Mouse (Mus musculus): ENCODE data around the gene Diaph3.
"Not testable (repeated sequence)": the region's sequence is repeated elsewhere in the genome, so short reads cannot be mapped to it uniquely, and the experiment has no call there.

Gene Diaph3

DNA sequence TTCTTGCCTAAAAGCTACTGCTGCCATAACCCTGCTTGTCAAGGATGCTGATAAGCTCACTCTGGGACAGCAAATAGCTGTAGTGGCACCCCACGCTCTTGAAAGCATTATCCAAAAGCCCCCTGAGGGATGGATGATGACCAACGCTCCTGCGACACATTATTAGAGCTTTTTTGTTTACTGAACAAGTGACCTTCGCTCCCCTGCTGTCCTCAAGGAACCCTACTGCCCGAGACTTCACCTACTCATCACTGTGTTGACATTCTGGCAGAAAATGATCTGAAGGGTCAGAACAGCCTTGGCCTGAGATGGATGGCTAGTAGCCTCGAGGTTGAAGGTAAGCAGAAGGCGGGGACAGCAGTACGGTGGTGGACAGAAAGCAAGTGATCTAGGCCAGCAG, 56.1 kb downstream of the Diaph3 start:
- not testable (repeated sequence) for DNase-seq (ENCODE audit: low spot score in 2 of 2)

DNA sequence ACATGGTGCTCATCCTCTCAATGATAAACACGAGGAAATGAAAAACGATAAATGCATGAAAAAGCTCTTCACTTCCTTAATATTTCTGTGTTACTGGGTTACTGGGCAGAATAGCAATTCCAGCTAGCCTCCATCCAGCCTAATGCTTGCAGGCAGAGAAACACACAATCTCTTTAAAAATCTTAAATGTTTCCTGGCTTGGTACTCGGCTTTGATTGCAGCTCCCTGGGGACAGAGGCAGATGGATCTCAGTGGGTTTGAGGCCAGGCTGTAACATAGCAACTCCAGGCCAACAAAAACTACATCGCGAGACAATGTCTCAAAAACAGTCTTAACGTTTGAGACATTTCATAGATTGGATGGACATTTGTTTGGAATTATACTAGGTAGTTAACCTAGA, 57.1 kb downstream of the Diaph3 start:
- DNase-seq (ENCODE audit: low spot score in 2 of 2): no peak

DNA sequence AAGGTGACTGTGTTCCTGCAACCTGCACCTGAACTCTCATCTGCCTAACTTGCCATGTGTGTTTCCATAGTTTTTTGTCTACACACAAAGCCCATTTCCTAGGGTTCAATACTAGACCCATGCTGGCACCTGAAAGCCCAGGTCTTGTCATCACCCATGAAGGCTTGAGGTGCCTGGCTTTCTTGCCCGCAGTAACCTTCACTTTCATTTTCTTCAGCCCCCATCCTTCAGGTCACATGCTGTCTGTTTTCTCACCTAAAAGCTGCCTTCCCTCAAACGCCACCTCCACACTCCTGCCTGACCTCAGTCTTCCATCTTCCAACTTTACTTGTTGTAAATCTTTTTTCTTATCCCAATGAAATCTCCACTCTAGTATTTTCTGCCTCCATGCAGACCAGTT, 61.3 kb downstream of the Diaph3 start:
- no peak for DNase-seq (ENCODE audit: low spot score in 2 of 2)

DNA sequence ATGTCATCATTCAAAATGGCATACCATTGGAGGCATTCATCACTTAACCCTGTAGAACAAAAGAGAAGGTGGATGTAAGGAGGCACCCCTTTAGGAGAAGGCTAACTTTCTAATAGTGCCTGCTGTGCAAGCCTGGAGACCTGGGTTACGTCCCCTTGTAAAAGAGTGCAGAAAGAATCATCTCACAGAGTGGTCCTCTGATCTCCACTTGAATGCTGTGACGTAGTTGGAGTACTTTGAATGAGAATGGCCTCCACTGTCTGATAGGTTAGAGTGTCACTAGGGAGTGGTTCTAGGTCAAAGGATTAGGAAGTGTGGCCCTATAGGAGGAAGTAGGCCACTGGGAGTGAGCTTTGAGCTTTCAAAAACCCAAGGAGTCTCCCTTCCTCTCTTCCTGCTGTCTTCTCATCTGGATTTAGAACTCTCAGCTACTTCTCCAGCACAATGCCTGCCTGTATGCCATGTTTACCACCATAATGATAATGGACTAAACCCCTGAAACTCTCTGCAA, 66.0 kb downstream of the Diaph3 start:
- no peak for DNase-seq (ENCODE audit: low spot score in 2 of 2)

DNA sequence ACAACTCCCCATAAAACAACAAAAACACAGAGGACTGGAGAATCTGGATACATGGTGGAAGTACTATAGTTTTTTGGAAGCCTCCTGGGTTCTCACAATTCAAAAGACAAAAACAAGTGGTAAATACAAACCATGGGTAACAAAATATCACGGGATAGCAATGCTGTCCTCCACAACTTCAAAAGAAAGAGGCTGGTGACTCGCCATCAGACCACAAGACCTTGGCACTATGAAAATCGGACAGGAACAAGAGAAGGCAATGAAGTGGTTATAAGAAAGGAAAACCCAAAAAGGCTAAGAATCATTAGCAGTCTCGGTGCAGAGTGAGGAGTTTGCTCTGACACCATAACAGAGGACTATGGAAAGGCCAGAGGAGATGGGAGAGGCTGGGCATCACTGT, 76.8 kb downstream of the Diaph3 start:
- no peak for DNase-seq (ENCODE audit: low spot score in 2 of 2)

DNA sequence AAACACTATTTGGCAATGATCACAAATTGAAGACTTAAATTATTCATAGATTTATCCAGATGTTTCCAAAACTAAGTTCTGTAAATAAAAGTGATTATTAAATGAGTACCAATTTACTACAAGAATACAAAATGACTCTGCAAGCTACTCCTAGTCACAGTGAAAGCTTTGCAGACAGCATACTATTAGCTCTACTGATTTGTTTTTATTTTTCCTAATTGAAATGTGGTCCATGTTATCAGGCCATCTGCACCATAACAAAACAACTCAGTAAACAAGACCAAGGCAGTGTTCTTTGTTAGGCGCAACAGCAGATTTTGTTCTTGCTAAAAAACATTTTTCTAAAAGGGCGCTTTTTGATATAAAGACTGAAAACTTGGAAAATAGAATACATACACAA, 84.9 kb downstream of the Diaph3 start:
- no peak for DNase-seq (ENCODE audit: low spot score in 2 of 2)

DNA sequence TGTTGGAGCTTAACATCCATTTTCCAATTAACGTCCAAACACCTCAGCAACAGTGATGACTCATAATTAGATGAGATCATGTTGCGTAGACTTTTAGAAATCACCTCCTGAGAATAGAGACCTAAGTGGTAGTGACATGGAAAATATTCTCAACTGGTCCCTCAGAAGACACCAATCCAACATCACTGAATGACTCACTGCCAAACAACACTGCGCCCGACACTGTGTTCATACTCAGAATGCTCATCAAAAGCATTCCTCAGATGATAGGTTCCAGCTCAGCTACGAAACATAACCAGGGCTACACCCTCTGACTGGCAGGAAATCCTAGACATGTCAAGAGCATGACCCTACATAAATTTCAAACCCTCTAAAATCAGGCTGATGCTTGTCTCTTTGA, 89.8 kb downstream of the Diaph3 start:
- no peak for DNase-seq (ENCODE audit: low spot score in 2 of 2)

DNA sequence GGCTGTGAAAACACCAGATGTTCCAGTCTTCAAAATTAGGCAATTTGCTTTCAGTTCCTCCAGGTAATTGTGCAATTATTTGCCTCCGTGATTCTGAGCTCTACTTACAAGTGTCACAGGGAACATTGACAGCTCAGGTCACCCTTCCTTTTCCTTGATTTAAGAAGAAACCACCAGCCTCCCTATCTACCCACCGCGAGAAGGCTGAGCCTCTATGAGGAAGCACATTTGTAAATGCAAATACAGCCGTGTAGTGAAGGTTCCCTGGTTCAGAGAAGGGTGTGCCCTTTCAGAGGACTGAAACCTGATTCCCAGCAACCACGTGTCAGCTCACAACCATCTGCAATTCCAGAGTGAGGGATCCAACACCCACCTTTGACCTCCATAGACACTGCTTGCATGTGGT, 96.6 kb downstream of the Diaph3 start:
- no peak for DNase-seq (ENCODE audit: low spot score in 2 of 2)

DNA sequence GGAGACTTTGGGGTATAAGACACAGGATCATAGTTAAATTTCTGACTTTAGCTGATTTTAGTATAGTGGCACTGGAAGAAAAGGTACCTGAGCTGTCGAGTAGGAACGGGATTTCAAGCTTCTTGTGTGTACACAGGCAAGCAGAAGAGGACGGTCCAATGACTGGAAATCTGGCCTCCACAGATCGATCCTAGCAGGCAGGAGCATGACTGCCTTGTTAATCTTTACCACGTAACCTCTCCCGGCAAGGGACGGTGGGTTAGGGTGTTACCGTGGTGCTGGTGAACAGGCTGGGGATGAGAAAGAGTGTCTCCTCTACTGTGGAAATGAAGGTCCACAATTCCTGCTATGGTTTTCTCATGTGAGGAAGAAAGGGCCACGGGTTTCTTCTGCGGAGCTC, 120.8 kb downstream of the Diaph3 start:
- DNase-seq (ENCODE audit: low spot score in 2 of 2): no peak

DNA sequence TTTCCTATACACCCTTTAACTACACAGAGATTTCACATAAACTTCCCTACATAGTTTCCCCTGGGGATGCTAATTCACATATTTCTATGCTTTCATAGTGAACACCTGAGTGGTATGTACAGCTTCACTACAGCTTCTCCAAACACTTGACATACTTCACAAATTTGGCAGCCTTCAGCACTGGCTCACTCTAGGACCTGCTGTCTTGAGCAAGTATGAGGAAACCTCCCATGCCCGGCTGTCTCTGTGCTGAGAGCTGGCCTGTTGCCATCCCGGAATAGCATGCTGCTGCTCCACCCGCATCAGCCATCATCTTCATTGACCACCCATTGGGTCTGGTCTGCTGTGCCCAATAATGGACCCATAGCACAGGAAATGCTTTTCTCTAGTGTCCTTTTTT, 121.3 kb downstream of the Diaph3 start:
- no peak for DNase-seq (ENCODE audit: low spot score in 2 of 2)

DNA sequence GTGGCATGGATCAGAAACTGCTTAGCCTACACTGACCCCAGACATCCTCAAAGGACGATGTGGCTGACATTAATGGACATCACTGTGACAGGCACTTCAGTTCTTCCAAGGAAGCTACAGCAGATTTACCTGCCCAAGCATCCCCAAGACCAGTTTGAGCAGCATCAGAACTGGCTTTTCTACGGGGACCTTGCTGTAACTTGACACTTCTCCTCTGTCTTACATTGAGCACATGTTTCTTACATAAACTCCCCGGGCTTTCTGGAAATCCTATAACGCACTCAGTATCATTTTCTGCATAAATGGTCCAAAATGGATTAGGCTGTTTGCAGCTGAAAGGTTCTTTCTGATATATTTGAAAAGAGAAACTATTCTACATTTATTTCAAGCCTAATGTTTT, 143.7 kb downstream of the Diaph3 start:
- no peak for DNase-seq (ENCODE audit: low spot score in 2 of 2)

DNA sequence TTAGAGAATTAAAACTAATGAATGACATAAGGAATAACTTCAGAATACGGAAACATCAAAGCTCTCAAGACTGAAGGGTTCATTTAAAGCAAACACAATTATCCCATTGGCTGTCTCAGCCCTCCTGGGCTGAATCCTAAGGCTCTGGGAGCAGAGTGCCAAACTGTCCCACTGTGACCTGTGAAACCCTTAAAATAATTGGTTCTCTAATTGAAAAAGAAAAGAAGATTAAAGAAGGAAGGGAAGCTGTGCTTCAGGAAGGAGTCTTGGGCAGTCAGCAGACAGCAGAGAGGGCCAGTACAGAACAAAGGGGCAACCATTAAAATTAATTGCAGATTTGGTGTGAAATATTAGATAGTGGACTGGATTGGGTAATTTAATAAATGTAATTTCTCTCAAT, 189.9 kb downstream of the Diaph3 start:
- DNase-seq (ENCODE audit: low spot score in 2 of 2): no peak

DNA sequence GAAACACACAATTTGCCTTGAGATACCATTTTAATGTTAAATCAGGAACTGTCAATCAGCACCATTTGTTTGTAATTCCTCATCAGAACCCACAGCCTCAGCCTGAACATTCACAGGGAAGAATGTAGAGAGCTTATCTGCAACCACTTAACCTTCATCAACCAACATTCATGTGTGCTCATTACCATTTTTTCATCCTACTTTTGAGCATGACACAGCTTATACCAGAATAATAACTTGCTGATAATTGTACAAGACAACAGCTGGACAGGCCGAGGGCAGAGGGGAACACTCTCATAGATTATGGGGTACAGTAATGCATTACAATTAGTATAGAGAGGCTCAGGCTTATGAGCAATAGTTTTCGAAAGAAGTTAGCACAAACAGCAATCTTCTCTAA, 203.1 kb downstream of the Diaph3 start:
- DNase-seq (ENCODE audit: low spot score in 2 of 2): no peak

DNA sequence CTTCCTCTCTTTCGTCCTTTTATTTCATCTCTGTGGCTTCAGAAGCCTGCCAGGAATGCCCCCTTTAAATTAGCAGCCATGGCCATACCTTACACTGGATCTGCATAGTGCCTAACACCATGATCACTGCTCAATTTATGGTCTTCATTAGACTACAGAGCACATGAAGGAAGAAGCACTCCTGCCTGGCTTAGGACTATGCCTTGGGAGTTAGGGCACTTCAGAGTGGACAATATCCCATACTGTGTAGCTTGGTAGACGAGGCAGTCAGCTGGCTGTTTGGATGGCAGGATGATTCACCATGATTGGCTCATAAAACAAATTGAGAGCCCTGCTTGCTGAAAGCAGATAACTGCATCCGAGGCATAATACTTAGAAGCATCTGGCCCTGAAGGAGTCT, 204.6 kb downstream of the Diaph3 start:
- DNase-seq (ENCODE audit: low spot score in 2 of 2): no peak

DNA sequence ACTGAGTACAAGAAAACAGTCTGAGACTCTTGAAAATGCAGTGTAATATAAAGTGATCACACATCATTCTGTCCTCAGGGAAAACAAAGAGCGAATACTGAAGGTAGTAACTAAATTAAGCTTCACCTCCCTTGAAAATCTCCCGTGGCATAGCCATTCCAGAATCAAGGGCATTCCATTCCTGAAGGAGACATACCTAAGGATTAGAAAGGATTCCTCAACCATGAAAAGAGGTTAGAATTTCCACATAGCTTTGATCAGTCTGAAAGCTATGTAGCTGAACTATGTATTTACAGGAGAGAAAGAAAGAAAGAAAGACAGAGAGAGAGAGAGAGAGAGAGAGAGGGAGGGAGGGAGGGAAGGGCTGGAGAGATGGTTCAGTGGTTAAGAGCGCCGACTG, 210.3 kb downstream of the Diaph3 start:
- DNase-seq (ENCODE audit: low spot score in 2 of 2): no peak

DNA sequence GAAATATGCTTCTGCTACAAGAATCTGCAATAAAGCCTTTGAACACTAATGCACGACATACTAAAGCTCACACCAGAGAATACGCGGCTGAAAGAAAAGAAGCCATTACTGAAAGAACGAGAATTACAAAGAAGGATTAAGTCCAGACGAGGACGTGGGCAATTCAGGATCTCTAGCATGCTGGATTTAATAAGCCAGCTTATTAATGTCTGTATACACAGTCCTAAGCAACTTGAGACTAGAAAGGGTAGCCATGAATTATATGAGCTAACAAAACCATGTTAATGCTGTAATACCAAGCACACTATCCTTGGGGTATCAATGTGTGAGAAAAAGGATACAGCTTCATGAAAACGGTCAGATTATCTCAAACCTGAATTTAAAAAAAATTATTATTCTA, 214.2 kb downstream of the Diaph3 start:
- DNase-seq (ENCODE audit: low spot score in 2 of 2): no peak

DNA sequence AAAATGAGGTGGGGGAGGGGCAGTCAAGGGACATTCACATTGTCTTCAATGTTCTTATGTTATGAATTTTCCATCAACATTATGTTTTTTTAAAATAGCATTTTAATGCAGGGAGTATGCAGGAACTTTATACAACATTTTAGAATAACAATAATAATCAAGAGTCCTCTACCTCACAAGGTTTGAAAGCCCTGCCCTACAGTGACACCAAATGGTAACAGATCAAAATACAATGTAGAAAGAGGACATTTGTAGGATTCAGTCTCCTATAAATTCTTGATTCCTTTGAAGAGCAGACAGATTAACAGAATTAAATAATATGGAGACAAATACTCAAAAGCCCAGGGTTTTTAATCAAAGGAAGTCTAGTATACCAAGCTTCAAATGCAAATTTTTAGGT, 242.1 kb downstream of the Diaph3 start:
- DNase-seq (ENCODE audit: low spot score in 2 of 2): no peak

DNA sequence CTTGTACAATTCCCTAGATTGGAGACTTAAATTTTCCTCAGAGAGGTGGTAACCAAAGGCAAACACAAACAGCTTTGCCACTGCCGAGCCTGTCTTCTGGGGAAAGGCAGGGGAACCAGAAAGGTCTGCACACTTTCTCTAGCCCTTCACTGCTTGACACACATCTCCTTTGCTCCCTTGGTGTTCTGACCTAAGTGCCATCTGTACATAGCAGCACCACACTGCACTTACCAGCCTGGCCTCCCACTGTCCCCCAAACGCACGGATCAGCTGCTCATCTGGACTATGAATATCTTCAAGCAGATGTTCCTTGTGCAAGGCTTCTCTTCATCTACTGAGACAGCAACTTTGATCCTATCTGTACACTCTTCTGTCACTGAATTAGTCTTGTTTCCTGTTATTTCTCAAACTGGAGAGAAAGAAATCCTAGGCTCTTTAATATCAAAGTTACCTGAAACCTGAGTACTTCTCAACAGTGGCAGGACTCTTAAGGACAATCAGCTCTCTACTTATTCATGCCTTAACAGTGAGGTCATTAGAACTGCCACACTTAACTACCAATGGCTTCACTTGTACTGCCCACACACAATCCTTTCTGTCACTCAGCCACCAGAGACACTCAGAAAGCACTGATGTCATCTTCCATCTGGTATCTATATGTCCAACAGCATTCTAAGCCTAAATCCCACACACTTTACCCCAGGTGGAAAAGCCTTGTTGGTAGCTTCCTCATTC, 251.8 kb downstream of the Diaph3 start:
- DNase-seq (ENCODE audit: low spot score in 2 of 2): no peak

DNA sequence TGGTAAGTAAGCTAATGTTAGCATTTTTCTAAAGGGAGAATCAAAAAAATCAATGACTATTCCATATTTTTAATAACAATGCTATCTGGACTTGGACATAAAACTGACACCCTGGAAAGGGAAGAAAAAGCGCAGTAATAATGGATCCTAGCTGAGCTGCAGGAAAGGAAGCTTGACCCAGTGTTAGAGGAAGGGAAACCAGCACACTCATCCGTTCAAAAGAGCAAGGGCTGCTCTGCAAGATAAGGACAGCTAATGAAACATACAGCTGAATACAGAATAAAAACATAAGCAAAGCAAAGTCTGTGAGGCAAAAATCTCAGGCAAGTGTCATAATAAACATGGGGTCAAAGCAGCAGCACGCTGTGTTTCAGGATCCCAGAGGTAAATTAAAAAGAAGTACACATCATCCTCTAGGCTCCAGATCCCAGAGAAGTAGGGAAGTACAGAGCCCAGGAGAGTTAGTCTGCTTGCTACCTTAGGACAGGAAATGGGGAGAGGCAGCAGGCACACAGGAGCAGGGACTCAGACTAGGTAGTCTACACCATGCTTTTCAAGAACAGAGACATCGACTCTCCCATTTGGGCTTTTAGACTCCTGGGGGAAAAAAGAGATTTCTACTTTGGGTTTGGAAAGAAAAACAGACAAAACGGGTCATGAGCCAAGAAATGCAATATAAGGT, 255.5 kb downstream of the Diaph3 start:
- no peak for DNase-seq (ENCODE audit: low spot score in 2 of 2)

DNA sequence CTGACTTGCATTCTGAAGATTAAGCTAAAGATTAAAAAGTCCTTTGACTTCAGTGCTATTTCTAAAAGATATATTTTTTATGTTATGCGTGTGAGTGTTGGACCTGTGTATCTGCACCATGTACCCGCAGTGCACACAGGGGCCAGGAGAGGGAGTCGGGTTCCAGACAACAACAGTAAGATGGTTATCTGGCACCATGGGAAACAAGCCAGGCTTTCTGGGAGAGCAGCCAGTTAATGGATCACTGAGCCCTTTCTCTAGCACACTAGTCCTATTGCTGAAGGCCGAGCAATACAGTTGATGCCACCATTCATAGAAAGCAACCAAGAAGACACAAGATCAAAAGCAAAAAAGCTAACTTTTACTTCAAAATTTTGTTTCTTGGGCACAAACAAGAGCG, 271.5 kb downstream of the Diaph3 start:
- DNase-seq (ENCODE audit: low spot score in 2 of 2): no peak

DNA sequence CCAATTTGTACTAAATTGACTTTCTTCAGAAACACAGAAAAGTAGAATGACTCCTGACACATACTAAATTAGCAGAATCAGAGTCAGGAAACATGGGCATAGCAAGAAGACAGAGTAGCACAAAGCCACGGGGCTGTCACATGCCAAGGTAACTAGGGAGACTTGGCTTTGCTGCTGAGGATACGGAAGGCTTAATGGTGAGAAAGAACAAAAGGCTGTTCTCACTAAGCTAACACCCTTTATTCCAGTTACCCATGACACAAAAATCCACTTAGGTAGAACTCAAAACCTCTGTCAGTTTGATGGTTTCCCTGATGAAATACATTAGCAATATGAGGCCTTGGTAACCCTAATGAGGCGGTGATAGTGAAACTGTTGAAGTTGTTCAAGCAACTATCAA, 273.9 kb downstream of the Diaph3 start:
- no peak for DNase-seq (ENCODE audit: low spot score in 2 of 2)

DNA sequence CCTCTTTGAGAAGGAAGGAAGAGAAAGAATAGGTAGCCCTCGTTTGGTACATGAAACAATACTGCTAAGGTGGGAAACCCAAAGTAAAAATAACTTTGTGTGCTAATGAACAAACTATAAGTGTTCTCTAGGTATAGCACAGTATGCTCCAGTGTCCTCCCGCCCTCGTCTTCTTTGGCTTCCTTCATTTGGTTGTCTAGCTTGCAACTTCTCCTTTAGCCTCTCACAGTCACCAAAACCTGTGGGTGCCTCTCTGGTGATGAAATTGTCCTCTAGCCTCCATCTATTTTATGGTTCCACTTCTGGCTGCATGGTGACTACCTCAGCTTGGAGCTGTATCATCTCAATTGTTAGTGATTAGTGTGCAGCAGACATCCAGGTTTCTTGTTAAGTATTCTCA, 277.0 kb downstream of the Diaph3 start:
- DNase-seq (ENCODE audit: low spot score in 2 of 2): no peak

DNA sequence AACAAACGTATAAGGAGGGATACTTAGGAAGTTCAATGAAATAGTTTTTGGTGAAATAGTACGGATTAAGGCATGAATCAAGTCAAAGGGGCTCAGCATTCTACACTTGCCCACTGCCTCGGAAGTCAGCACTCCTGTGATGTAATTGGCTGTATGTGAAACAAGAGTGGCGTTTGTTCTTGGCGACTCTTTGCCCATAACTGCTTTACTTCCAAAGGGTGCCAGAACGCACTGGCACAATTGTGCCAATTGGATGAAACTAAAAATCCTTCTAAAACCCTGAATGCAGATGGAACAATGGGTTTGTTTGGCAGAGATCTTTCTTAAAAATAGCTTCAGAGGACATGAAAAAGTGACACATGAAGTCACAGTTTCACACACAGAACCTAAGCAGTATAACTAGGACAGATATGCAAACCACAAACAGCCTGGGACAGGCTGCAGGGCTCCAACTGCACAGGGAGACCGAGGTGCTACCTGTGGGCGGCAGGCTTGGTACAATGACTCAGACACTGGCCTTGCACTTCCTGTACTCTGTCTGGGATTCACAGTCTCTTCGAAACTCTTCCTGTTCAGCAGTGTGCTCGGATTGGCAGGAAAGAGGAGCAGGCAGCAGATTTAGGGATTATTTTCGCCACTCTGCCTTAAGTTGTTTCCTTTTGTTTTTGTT, 279.6 kb downstream of the Diaph3 start:
- no peak for DNase-seq (ENCODE audit: low spot score in 2 of 2)

Data from heart, adult 9 months (tissue).